Mouse (Mus musculus) heart, postnatal 0 days (tissue): Measurements from ENCODE around the gene Olfr974. TPM values are rescaled to one million over a fixed set of nuclear protein-coding genes. Genes with fewer than 3 reads are reported as not detected.
"Not testable (repeated sequence)": the region's sequence is repeated elsewhere in the genome, so short reads cannot be mapped to it uniquely, and the experiment has no call there.

Experiments
- ATAC-seq: fragments of 200-750 bp; cut with Nextera tagmentation; 2 replicates; pipeline ENCODE4 v1.8.0; 2017; ENCODE audit warnings: low read depth, moderate number of reproducible peaks, moderate library complexity; ENCODE audit not compliant: insufficient read depth
- DNase-seq: peaks from one replicate; pipeline ENCODE4 v3.0.0-alpha.2; 2016; ENCODE audit warnings: low spot score
- H3K27ac ChIP-seq: fragments of 300-500 bp; sonication (generic); 2 replicates; pipeline ENCODE4 v1.5.1; 2014; ENCODE audit warnings: low read depth, mild to moderate bottlenecking
- H3K27me3 ChIP-seq: fragments of 300-500 bp; sonication (generic); 2 replicates; pipeline ENCODE4 v1.6.1; 2014; ENCODE audit warnings: low read length, mixed read lengths; ENCODE audit not compliant: control insufficient read depth, insufficient read depth
- H3K36me3 ChIP-seq: fragments of 300-500 bp; sonication (generic); replicated peaks from 2 replicates; pipeline ENCODE4 v1.6.1; 2014; ENCODE audit warnings: low read length, mixed read lengths; ENCODE audit not compliant: control insufficient read depth, insufficient read depth
- H3K4me1 ChIP-seq: fragments of 300-500 bp; sonication (generic); 2 replicates; pipeline ENCODE4 v1.6.1; 2014; ENCODE audit warnings: antibody characterized with exemption; ENCODE audit not compliant: control insufficient read depth, insufficient read depth
- H3K4me2 ChIP-seq: fragments of 300-500 bp; sonication (generic); 2 replicates; pipeline ENCODE4 v1.6.1; 2014; ENCODE audit warnings: low read depth, mild to moderate bottlenecking, low read length, moderate library complexity
- H3K4me3 ChIP-seq: fragments of 300-500 bp; sonication (generic); 2 replicates; pipeline ENCODE4 v1.5.1; 2014; ENCODE audit warnings: low read depth, low read length
- H3K9ac ChIP-seq: fragments of 300-500 bp; sonication (generic); replicated peaks from 2 replicates; pipeline ENCODE4 v1.6.1; 2014; ENCODE audit warnings: low read depth, low read length, mixed read lengths
- H3K9me3 ChIP-seq: fragments of 300-500 bp; sonication (generic); replicated peaks from 2 replicates; pipeline ENCODE4 v1.6.1; 2016; ENCODE audit warnings: low read length; ENCODE audit not compliant: control insufficient read depth
- CTCF ChIP-seq: IDR thresholded peaks from 2 replicates; pipeline ENCODE4 v1.5.1; 2016; ENCODE audit warnings: antibody characterized with exemption, control low read depth, low read depth
- EP300 ChIP-seq: IDR thresholded peaks from 2 replicates; pipeline ENCODE4 v1.6.1; 2016; ENCODE audit warnings: antibody characterized with exemption, low read depth
- WGBS: fragments of 180-500 bp; shearing (Covaris S2); extraction: QIAGEN DNeasy Blood & Tissue Kit; methylation state at CpG from one replicate; pipeline ENCODE4 v1.1.7; 2014; 5-methylcytosine and 5-hydroxymethylcytosine counted together
- polyA plus RNA-seq: library from polyadenylated mRNA; unstranded; fragments of >200 nt; fragmentation: Nextera tagmentation; extraction: Ambion mirVana; gene quantifications from 2 replicates; pipeline ENCODE4 v1.2.1, GENCODE M21; 2015
- total RNA-seq: library from RNA; depleted of rRNA; stranded (reverse); fragments of >200 nt; gene quantifications from 2 replicates; pipeline ENCODE4 v1.2.3, GENCODE M21; 2014; ENCODE audit warnings: low replicate concordance; rRNA removed

The Olfr974 gene
- total and polyA plus RNA-seq, 2 experiments from 2014 or later: not detected

DNA sequence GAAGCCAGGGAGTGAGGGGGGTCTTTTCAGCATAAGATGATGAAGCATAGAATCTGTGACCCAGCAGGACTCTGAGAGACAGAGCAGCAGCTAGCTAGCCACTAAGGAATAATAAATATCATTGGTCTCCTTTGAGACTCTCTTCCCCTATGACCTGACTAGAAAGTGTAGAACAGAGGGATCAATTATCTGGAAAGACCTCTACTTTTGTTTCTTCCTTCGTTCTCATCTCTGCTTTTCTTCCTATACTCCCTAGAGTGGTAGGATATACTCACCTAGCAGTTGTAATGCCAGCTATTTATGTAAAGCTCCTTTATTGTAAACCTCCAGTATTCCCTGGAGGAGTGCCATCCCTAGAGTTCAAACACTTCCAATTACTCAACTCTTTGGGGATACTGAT is 14.6 kb downstream of the Olfr974 start, which contains the start of gene Olfr975:
Gene Olfr975 (minus strand): TSS at position 101 of the 400 bp plus-strand sequence.
- H3K27me3 ChIP-seq: no peaks in the 10 kb centered on the region
- H3K9ac ChIP-seq: no peak within 1 kb of the TSS
- ATAC-seq (no peak), DNase-seq (no peak)
- TF ChIP-seq EP300: no peak
- no peak for TF ChIP-seq CTCF
- no peak within 1 kb of the TSS for H3K4me2 ChIP-seq
- no peaks in the 10 kb centered on the region for H3K36me3 ChIP-seq
- no peak within 1 kb of the TSS for H3K27ac ChIP-seq
- H3K4me3 ChIP-seq: no peak within 1 kb of the TSS
- WGBS: 44% methylated on average over 1 of the region's 1 CpGs
- no peaks in the 10 kb centered on the region for H3K4me1 ChIP-seq
- no peaks in the 10 kb centered on the region for H3K9me3 ChIP-seq

DNA sequence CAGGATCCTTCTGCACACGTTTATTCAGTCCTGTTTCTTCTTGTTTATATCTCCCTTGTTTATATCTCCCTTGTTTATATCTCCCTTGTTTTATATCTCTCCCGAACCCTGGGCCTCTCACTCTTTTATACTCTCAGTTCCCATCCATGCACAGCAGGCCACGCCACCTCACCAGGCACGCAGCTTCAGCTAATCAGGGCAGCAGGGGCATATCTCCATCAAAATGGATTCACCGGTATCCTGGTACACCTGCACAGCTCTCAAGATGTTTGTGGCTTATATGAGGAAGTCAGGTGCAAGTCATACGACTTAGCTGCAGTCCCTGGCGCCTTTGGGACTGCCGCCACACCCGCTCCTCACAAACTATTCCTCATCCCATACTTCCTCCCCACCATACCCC is 23.7 kb downstream of the Olfr974 start, which contains the start of gene Olfr976:
Gene Olfr976 (minus strand): TSS at position 101 of the 400 bp plus-strand sequence.
- H3K36me3 ChIP-seq, H3K9me3 ChIP-seq, DNase-seq, H3K27ac ChIP-seq, H3K4me1 ChIP-seq, ATAC-seq, H3K4me3 ChIP-seq, H3K9ac ChIP-seq, H3K27me3 ChIP-seq, H3K4me2 ChIP-seq: not testable (repeated sequence)
- WGBS: 75% methylated on average over 6 of the region's 9 CpGs

DNA sequence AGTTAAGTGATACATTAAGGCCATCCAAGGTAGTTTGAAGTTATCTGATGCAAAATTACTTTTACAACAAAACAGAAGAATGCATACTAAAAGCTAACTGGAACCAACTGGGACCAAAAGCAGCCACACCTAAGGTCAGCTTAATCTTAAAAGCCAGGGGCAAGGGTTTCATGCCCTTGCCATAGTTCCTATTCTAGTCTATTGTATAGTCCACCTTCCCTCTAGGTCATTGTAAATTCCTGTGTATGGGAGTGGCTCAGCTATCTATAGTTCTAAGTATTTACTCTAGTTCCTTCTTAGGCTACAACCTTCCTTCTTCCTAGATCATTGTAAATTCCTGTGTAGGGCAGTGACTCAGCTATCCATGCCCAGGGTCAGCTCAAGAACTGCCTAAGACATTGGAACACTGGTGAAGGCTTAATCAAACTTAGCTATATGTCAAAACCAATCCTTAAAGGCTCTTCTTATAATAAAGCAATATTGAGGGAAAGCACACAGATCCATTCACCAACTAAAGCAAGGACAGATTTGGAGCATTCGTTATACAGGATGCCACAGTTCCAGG is 39.4 kb downstream of the Olfr974 start:
- not testable (repeated sequence) for H3K27me3 ChIP-seq, H3K36me3 ChIP-seq, H3K4me2 ChIP-seq, H3K4me1 ChIP-seq, H3K27ac ChIP-seq, H3K4me3 ChIP-seq, H3K9me3 ChIP-seq, ATAC-seq, DNase-seq, H3K9ac ChIP-seq
- 72% methylated on average over 1 of the region's 1 CpGs for WGBS

DNA sequence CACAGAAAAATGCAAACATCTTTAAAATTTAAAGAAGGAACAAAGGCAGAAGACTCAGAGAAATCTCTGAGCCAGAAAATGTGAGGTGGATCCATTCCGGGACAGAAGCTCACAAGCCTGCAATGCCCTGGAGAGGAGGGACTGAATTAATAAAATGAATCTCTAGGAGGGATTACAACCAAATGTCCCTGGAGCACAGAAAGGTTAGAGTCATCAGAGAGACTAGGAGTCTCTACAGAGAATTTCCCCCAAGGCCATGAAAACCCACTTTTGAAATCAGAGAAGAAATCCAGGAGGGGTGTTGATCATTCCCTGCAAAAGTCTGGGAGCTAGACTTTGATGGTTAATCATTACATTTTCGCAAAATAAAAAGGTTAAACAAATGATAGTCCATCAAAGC is 54.5 kb downstream of the Olfr974 start, which contains the start of gene Olfr978:
Gene Olfr978 (plus strand): TSS at position 301 of the 400 bp plus-strand sequence.
- TF ChIP-seq CTCF (no peak), EP300 (no peak)
- Histone ChIP-seq H3K4me2 (no peak within 1 kb of the TSS), H3K36me3 (no peaks in the 10 kb centered on the region), H3K4me1 (no peaks in the 10 kb centered on the region), H3K4me3 (no peak within 1 kb of the TSS), H3K27ac (no peak within 1 kb of the TSS), H3K9me3 (no peaks in the 10 kb centered on the region), H3K9ac (no peak within 1 kb of the TSS), H3K27me3 (no peaks in the 10 kb centered on the region)
- no peak for ATAC-seq
- WGBS: 79% methylated on average over 2 of the region's 2 CpGs
- no peak for DNase-seq

Other genes with a start within 250 kb of the Olfr974 start
- not detected in 2 replicates for gene Olfr149, start 230.4 kb upstream of the Olfr974 start, total RNA-seq
- gene Olfr149, start 230.4 kb upstream of the Olfr974 start, polyA plus RNA-seq: not detected in 2 replicates
- not detected in 2 replicates for gene Olfr965, start 226.1 kb upstream of the Olfr974 start, total RNA-seq
- not detected in 2 replicates for gene Olfr965, start 226.1 kb upstream of the Olfr974 start, polyA plus RNA-seq
- gene Olfr150, start 206.5 kb upstream of the Olfr974 start, total RNA-seq: not detected in 2 replicates
- not detected in 2 replicates for gene Olfr150, start 206.5 kb upstream of the Olfr974 start, polyA plus RNA-seq
- not detected in 2 replicates for gene Olfr967, start 191.3 kb upstream of the Olfr974 start, total RNA-seq
- gene Olfr967, start 191.3 kb upstream of the Olfr974 start, polyA plus RNA-seq: not detected in 2 replicates
- not detected in 2 replicates for gene Olfr968, start 154.2 kb upstream of the Olfr974 start, total RNA-seq
- not detected in 2 replicates for gene Olfr968, start 154.2 kb upstream of the Olfr974 start, polyA plus RNA-seq
- gene Olfr969, start 146.6 kb upstream of the Olfr974 start, total RNA-seq: not detected in 2 replicates
- not detected in 2 replicates for gene Olfr969, start 146.6 kb upstream of the Olfr974 start, polyA plus RNA-seq
- gene Olfr970, start 128.6 kb upstream of the Olfr974 start, total RNA-seq: not detected in 2 replicates
- gene Olfr970, start 128.6 kb upstream of the Olfr974 start, polyA plus RNA-seq: not detected in 2 replicates
- gene Olfr971, start 100.6 kb upstream of the Olfr974 start, total RNA-seq: not detected in 2 replicates
- not detected in 2 replicates for gene Olfr971, start 100.6 kb upstream of the Olfr974 start, polyA plus RNA-seq
- not detected in 2 replicates for gene Olfr972, start 71.1 kb upstream of the Olfr974 start, total RNA-seq
- not detected in 2 replicates for gene Olfr972, start 71.1 kb upstream of the Olfr974 start, polyA plus RNA-seq
- not detected in 2 replicates for gene Olfr229, start 30.2 kb upstream of the Olfr974 start, total RNA-seq
- gene Olfr229, start 30.2 kb upstream of the Olfr974 start, polyA plus RNA-seq: not detected in 2 replicates
- gene Olfr975, start 14.5 kb downstream of the Olfr974 start, total RNA-seq: not detected in 2 replicates
- gene Olfr975, start 14.5 kb downstream of the Olfr974 start, polyA plus RNA-seq: not detected in 2 replicates
- not detected in 2 replicates for gene Olfr976, start 23.6 kb downstream of the Olfr974 start, total RNA-seq
- gene Olfr976, start 23.6 kb downstream of the Olfr974 start, polyA plus RNA-seq: not detected in 2 replicates
- not detected in 2 replicates for gene Olfr978, start 54.6 kb downstream of the Olfr974 start, total RNA-seq
- not detected in 2 replicates for gene Olfr978, start 54.6 kb downstream of the Olfr974 start, polyA plus RNA-seq
- gene Olfr979, start 66.0 kb downstream of the Olfr974 start, total RNA-seq: not detected in 2 replicates
- not detected in 2 replicates for gene Olfr979, start 66.0 kb downstream of the Olfr974 start, polyA plus RNA-seq
- gene Olfr980, start 72.1 kb downstream of the Olfr974 start, total RNA-seq: not detected in 2 replicates
- not detected in 2 replicates for gene Olfr980, start 72.1 kb downstream of the Olfr974 start, polyA plus RNA-seq
- gene Olfr981, start 84.0 kb downstream of the Olfr974 start, total RNA-seq: not detected in 2 replicates
- not detected in 2 replicates for gene Olfr981, start 84.0 kb downstream of the Olfr974 start, polyA plus RNA-seq
- not detected in 2 replicates for gene Olfr982, start 136.3 kb downstream of the Olfr974 start, total RNA-seq
- gene Olfr982, start 136.3 kb downstream of the Olfr974 start, polyA plus RNA-seq: not detected in 2 replicates
- not detected in 2 replicates for gene Olfr983, start 156.1 kb downstream of the Olfr974 start, total RNA-seq
- not detected in 2 replicates for gene Olfr983, start 156.1 kb downstream of the Olfr974 start, polyA plus RNA-seq
- gene Olfr984, start 176.7 kb downstream of the Olfr974 start, total RNA-seq: not detected in 2 replicates
- gene Olfr984, start 176.7 kb downstream of the Olfr974 start, polyA plus RNA-seq: not detected in 2 replicates
- not detected in 2 replicates for gene Olfr985, start 192.7 kb downstream of the Olfr974 start, total RNA-seq
- not detected in 2 replicates for gene Olfr985, start 192.7 kb downstream of the Olfr974 start, polyA plus RNA-seq
- gene Tmem225, start 210.6 kb downstream of the Olfr974 start, total RNA-seq: not detected in 2 replicates
- gene Tmem225, start 210.6 kb downstream of the Olfr974 start, polyA plus RNA-seq: not detected in 2 replicates
- not detected in 2 replicates for gene Olfr986, start 243.4 kb downstream of the Olfr974 start, total RNA-seq
- gene Olfr986, start 243.4 kb downstream of the Olfr974 start, polyA plus RNA-seq: not detected in 2 replicates